Mouse (Mus musculus): Measurements from ENCODE around the gene Cbfa2t2. TPM values are rescaled to one million over a fixed set of nuclear protein-coding genes. Genes with fewer than 3 reads are reported as not detected.
A peak's percentile ranks its signal among the peaks of the same experiment; 100 is the strongest.

The Cbfa2t2 gene
- polyA plus RNA-seq, 1 experiment from 2014 or later: 6.0 TPM

GRCm38 (mm10) chr2:154546711-154547110 is 110.4 kb downstream of the Cbfa2t2 start, which contains the start of gene 1700003F12Rik:
TSS of gene 1700003F12Rik (plus strand) at chr2:154547085.
- DNase-seq (no peak), ATAC-seq (no peak)
- Histone ChIP-seq H3K4me3 (ENCODE audit: low read depth, low read length) (no peak within 1 kb of the TSS), H3K4me1 (ENCODE audit: insufficient read depth) (peaks cover 11% of the 10 kb centered on the region), H3K27me3 (ENCODE audit: insufficient read depth, low read length) (peaks cover 17% of the 10 kb centered on the region), H3K4me2 (ENCODE audit: low read depth, low read length) (no peak within 1 kb of the TSS), H3K9me3 (ENCODE audit: low read length) (no peaks in the 10 kb centered on the region), H3K9ac (replicated peaks) (no peak within 1 kb of the TSS), H3K36me3 (replicated peaks; ENCODE audit: insufficient read depth, low read length) (no peaks in the 10 kb centered on the region), H3K27ac (ENCODE audit: low read depth) (no peak within 1 kb of the TSS)
- 86% methylated on average over 10 of the region's 10 CpGs for WGBS (ENCODE audit: insufficient replicate concordance)
- TF ChIP-seq CTCF (IDR thresholded peaks at IDR 0.05; ENCODE audit: low read depth): no peak
- no peak for TF ChIP-seq EP300 (IDR thresholded peaks at IDR 0.05; ENCODE audit: low read depth)

GRCm38 (mm10) chr2:154548688-154549087 is 112.4 kb downstream of the Cbfa2t2 start:
- TF ChIP-seq EP300 (IDR thresholded peaks at IDR 0.05; ENCODE audit: low read depth) (no peak), CTCF (IDR thresholded peaks at IDR 0.05; ENCODE audit: low read depth) (no peak)
- DNase-seq (peak; percentile 74), ATAC-seq (peak; percentile 89)
- Histone ChIP-seq H3K9me3 (ENCODE audit: low read length) (no peaks in the 10 kb centered on the region), H3K9ac (replicated peaks) (no peak overlapping the region), H3K4me2 (ENCODE audit: low read depth, low read length) (peak overlapping the region; percentile 84), H3K4me1 (ENCODE audit: insufficient read depth) (peaks cover 21% of the 10 kb centered on the region), H3K36me3 (replicated peaks; ENCODE audit: insufficient read depth, low read length) (no peaks in the 10 kb centered on the region), H3K27me3 (ENCODE audit: insufficient read depth, low read length) (peaks cover 22% of the 10 kb centered on the region), H3K27ac (ENCODE audit: low read depth) (0 out of 2 replicates have a peak overlapping the region, but pooled peaks have one; percentile 44), H3K4me3 (ENCODE audit: low read depth, low read length) (no peak overlapping the region)
- 39% methylated on average over 3 of the region's 3 CpGs for WGBS (ENCODE audit: insufficient replicate concordance)

GRCm38 (mm10) chr2:154549127-154549885 is 113.0 kb downstream of the Cbfa2t2 start:
- Histone ChIP-seq H3K27me3 (ENCODE audit: insufficient read depth, low read length) (peaks cover 22% of the 10 kb centered on the region), H3K27ac (ENCODE audit: low read depth) (0 out of 2 replicates have a peak overlapping the region, but pooled peaks have one; percentile 44), H3K4me2 (ENCODE audit: low read depth, low read length) (peak overlapping the region; percentile 84), H3K9me3 (ENCODE audit: low read length) (no peaks in the 10 kb centered on the region), H3K36me3 (replicated peaks; ENCODE audit: insufficient read depth, low read length) (no peaks in the 10 kb centered on the region), H3K9ac (replicated peaks) (peak overlapping the region; percentile 35), H3K4me3 (ENCODE audit: low read depth, low read length) (peak overlapping the region; percentile 43), H3K4me1 (ENCODE audit: insufficient read depth) (peaks cover 21% of the 10 kb centered on the region)
- no peak for TF ChIP-seq CTCF (IDR thresholded peaks at IDR 0.05; ENCODE audit: low read depth)
- no peak for TF ChIP-seq EP300 (IDR thresholded peaks at IDR 0.05; ENCODE audit: low read depth)
- peak; percentile 30 for ATAC-seq
- DNase-seq: peak; percentile 80
- 6% methylated on average over 44 of the region's 48 CpGs for WGBS (ENCODE audit: insufficient replicate concordance)

- TF ChIP-seq CTCF (IDR thresholded peaks at IDR 0.05; ENCODE audit: low read depth) (no peak), EP300 (IDR thresholded peaks at IDR 0.05; ENCODE audit: low read depth) (no peak)
- H3K4me1 ChIP-seq (ENCODE audit: insufficient read depth): peaks cover 21% of the 10 kb centered on the region
- 0 out of 2 replicates have a peak overlapping the region, but pooled peaks have one; percentile 35 for H3K9ac ChIP-seq (replicated peaks)
- peak overlapping the region; percentile 84 for H3K4me2 ChIP-seq (ENCODE audit: low read depth, low read length)
- no peak for ATAC-seq
- DNase-seq: no peak
- H3K4me3 ChIP-seq (ENCODE audit: low read depth, low read length): peak overlapping the region; percentile 43
- no peaks in the 10 kb centered on the region for H3K36me3 ChIP-seq (replicated peaks; ENCODE audit: insufficient read depth, low read length)
- 16% methylated on average over 20 of the region's 20 CpGs for whole genome bisulfite sequencing (ENCODE audit: insufficient replicate concordance)
- H3K9me3 ChIP-seq (ENCODE audit: low read length): no peaks in the 10 kb centered on the region
- peaks cover 22% of the 10 kb centered on the region for H3K27me3 ChIP-seq (ENCODE audit: insufficient read depth, low read length)
- no peak overlapping the region for H3K27ac ChIP-seq (ENCODE audit: low read depth)
Measured at GRCm38 (mm10) chr2:154549886-154550189, 113.6 kb downstream of the Cbfa2t2 start.

GRCm38 (mm10) chr2:154550937-154551336 is 114.7 kb downstream of the Cbfa2t2 start:
- no peak for DNase-seq
- H3K27me3 ChIP-seq (ENCODE audit: insufficient read depth, low read length): peaks cover 22% of the 10 kb centered on the region
- no peak overlapping the region for H3K4me3 ChIP-seq (ENCODE audit: low read depth, low read length)
- no peak overlapping the region for H3K9ac ChIP-seq (replicated peaks)
- no peak overlapping the region for H3K27ac ChIP-seq (ENCODE audit: low read depth)
- no peak for TF ChIP-seq CTCF (IDR thresholded peaks at IDR 0.05; ENCODE audit: low read depth)
- TF ChIP-seq EP300 (IDR thresholded peaks at IDR 0.05; ENCODE audit: low read depth): no peak
- 59% methylated on average over 2 of the region's 2 CpGs for WGBS (ENCODE audit: insufficient replicate concordance)
- no peaks in the 10 kb centered on the region for H3K9me3 ChIP-seq (ENCODE audit: low read length)
- no peak overlapping the region for H3K4me2 ChIP-seq (ENCODE audit: low read depth, low read length)
- H3K36me3 ChIP-seq (replicated peaks; ENCODE audit: insufficient read depth, low read length): no peaks in the 10 kb centered on the region
- ATAC-seq: no peak
- H3K4me1 ChIP-seq (ENCODE audit: insufficient read depth): peaks cover 21% of the 10 kb centered on the region

GRCm38 (mm10) chr2:154551476-154551875 is 115.2 kb downstream of the Cbfa2t2 start, which contains the start of gene Actl10:
TSS of gene Actl10 (plus strand) at chr2:154551776.
- peak within 1 kb of the TSS; percentile 31 for H3K4me3 ChIP-seq (ENCODE audit: low read depth, low read length)
- H3K4me1 ChIP-seq (ENCODE audit: insufficient read depth): peaks cover 21% of the 10 kb centered on the region
- H3K4me2 ChIP-seq (ENCODE audit: low read depth, low read length): peak within 1 kb of the TSS; percentile 63
- H3K9me3 ChIP-seq (ENCODE audit: low read length): no peaks in the 10 kb centered on the region
- no peaks in the 10 kb centered on the region for H3K36me3 ChIP-seq (replicated peaks; ENCODE audit: insufficient read depth, low read length)
- H3K27me3 ChIP-seq (ENCODE audit: insufficient read depth, low read length): peaks cover 22% of the 10 kb centered on the region
- TF ChIP-seq CTCF (IDR thresholded peaks at IDR 0.05; ENCODE audit: low read depth): no peak
- TF ChIP-seq EP300 (IDR thresholded peaks at IDR 0.05; ENCODE audit: low read depth): no peak
- 0 out of 2 replicates have a peak within 1 kb of the TSS, but pooled peaks have one; percentile 12 for H3K9ac ChIP-seq (replicated peaks)
- WGBS (ENCODE audit: insufficient replicate concordance): 78% methylated on average over 4 of the region's 4 CpGs
- DNase-seq (no peak), ATAC-seq (no peak)
- H3K27ac ChIP-seq (ENCODE audit: low read depth): no peak within 1 kb of the TSS

Data from liver, postnatal 0 days (tissue).